Mouse (Mus musculus) left cerebral cortex, adult 18-20 months (tissue): ENCODE measurements around the gene Lmnb2. TPM values are rescaled to one million over a fixed set of nuclear protein-coding genes. Genes with fewer than 3 reads are reported as not detected.

Experiments used
- DNase-seq, 2 experiments: peaks; one replicate each; pipeline ENCODE4 v3.0.0; 2021 to 2022; ENCODE audit warnings: low spot score in 2 of 2, mixed read lengths in 1 of 2
- total RNA-seq, 2 experiments: library from RNA; stranded (reverse); gene quantifications; 2 replicates each; pipeline ENCODE4 v1.2.3; 2021

The Lmnb2 gene
- total RNA-seq, 2 experiments from 2014 or later, result 20.0 to 20.1 TPM

- peak; percentile 98 to 99 for DNase-seq
Measured at GRCm38 (mm10) chr10:80900318-80901247, 17.5 kb downstream of the Lmnb2 start, which contains the start of gene Timm13. Gene Timm13 (minus strand): TSS chr10:80900969.

- no peak for DNase-seq
Measured at GRCm38 (mm10) chr10:80899591-80900317, 18.3 kb downstream of the Lmnb2 start.

GRCm38 (mm10) chr10:80899074-80899473, 19.0 kb downstream of the Lmnb2 start:
- DNase-seq, result no peak

- DNase-seq, result peak; percentile 69 to 78
Measured at GRCm38 (mm10) chr10:80897861-80898510, 20.1 kb downstream of the Lmnb2 start.

GRCm38 (mm10) chr10:80896581-80897485, 21.2 kb downstream of the Lmnb2 start:
- no peak for DNase-seq

- no peak for DNase-seq
Measured at GRCm38 (mm10) chr10:80895697-80896096, 22.3 kb downstream of the Lmnb2 start.

- DNase-seq, result no peak
Measured at GRCm38 (mm10) chr10:80895100-80895499, 22.9 kb downstream of the Lmnb2 start.

GRCm38 (mm10) chr10:80887181-80887580, 30.9 kb downstream of the Lmnb2 start:
- DNase-seq, result no peak

- peak; percentile 53 to 59 for DNase-seq
Measured at GRCm38 (mm10) chr10:80881301-80881700, 36.7 kb downstream of the Lmnb2 start.

- no peak for DNase-seq
Measured at GRCm38 (mm10) chr10:80880901-80881300, 37.1 kb downstream of the Lmnb2 start.

- DNase-seq, result peak; percentile 50 to 74
Measured at GRCm38 (mm10) chr10:80880131-80880641, 37.9 kb downstream of the Lmnb2 start.

- DNase-seq, result no peak
Measured at GRCm38 (mm10) chr10:80876594-80876993, 41.5 kb downstream of the Lmnb2 start.

- peak; percentile 63 to 66 for DNase-seq
Measured at GRCm38 (mm10) chr10:80876028-80876427, 42.0 kb downstream of the Lmnb2 start.

GRCm38 (mm10) chr10:80874035-80874434, 44.0 kb downstream of the Lmnb2 start:
- DNase-seq, result no peak

- no peak for DNase-seq
Measured at GRCm38 (mm10) chr10:80871581-80871980, 46.5 kb downstream of the Lmnb2 start, which contains the start of gene Tmprss9. Gene Tmprss9 (plus strand): TSS chr10:80871848.

GRCm38 (mm10) chr10:80870993-80871392, 47.1 kb downstream of the Lmnb2 start:
- no peak for DNase-seq

- no peak for DNase-seq
Measured at GRCm38 (mm10) chr10:80864446-80864845, 53.6 kb downstream of the Lmnb2 start.

GRCm38 (mm10) chr10:80862305-80862704, 55.7 kb downstream of the Lmnb2 start:
- DNase-seq, result no peak

- no peak for DNase-seq
Measured at GRCm38 (mm10) chr10:80858350-80858935, 59.6 kb downstream of the Lmnb2 start.

GRCm38 (mm10) chr10:80857848-80858247, 60.2 kb downstream of the Lmnb2 start:
- DNase-seq, result no peak
